Mouse (Mus musculus) midbrain, embryonic 16.5 days (tissue): ENCODE measurements around the gene Fyn. TPM values are rescaled to one million over a fixed set of nuclear protein-coding genes. Genes with fewer than 3 reads are reported as not detected.

Source experiments
- ATAC-seq: fragments of 200-750 bp; cut with Nextera tagmentation; 2 replicates; pipeline ENCODE4 v1.8.0; 2017; ENCODE audit warnings: moderate TSS enrichment
- H3K27ac ChIP-seq: fragments of 300-500 bp; sonication (generic); 2 replicates; pipeline ENCODE4 v1.5.1; 2014; ENCODE audit warnings: mild to moderate bottlenecking, low read length, mixed read lengths
- H3K27me3 ChIP-seq: fragments of 300-500 bp; sonication (generic); 2 replicates; pipeline ENCODE4 v1.6.1; 2014; ENCODE audit warnings: low read depth, low read length, mixed read lengths; ENCODE audit not compliant: control insufficient read depth, insufficient read depth
- H3K36me3 ChIP-seq: fragments of 300-500 bp; sonication (generic); 2 replicates; pipeline ENCODE4 v1.6.1; 2014; ENCODE audit warnings: mild to moderate bottlenecking, low read length, moderate library complexity, mixed read lengths; ENCODE audit not compliant: control insufficient read depth, insufficient read depth
- H3K4me1 ChIP-seq: fragments of 300-500 bp; sonication (generic); 2 replicates; pipeline ENCODE4 v1.6.1; 2014; ENCODE audit warnings: mild to moderate bottlenecking, low read length, mixed read lengths; ENCODE audit not compliant: control insufficient read depth, insufficient read depth
- H3K4me2 ChIP-seq: fragments of 300-500 bp; sonication (generic); 2 replicates; pipeline ENCODE4 v1.6.1; 2014; ENCODE audit warnings: mild to moderate bottlenecking, low read length, mixed read lengths
- H3K4me3 ChIP-seq: fragments of 300-500 bp; sonication (generic); 2 replicates; pipeline ENCODE4 v1.5.1; 2014; ENCODE audit warnings: low read depth, mild to moderate bottlenecking, low read length, moderate library complexity, mixed read lengths
- H3K9ac ChIP-seq: fragments of 300-500 bp; sonication (generic); 2 replicates; pipeline ENCODE4 v1.6.1; 2014; ENCODE audit warnings: low read depth, low read length, mixed read lengths
- H3K9me3 ChIP-seq: fragments of 300-500 bp; sonication (generic); replicated peaks from 2 replicates; pipeline ENCODE4 v1.6.1; 2014; ENCODE audit warnings: mild to moderate bottlenecking, low read length, mixed read lengths; ENCODE audit not compliant: control insufficient read depth, poor library complexity, severe bottlenecking
- WGBS: fragments of 180-500 bp; shearing (Covaris S2); extraction: QIAGEN DNeasy Blood & Tissue Kit; methylation state at CpG from one replicate; pipeline ENCODE4 v1.1.7; 2014; 5-methylcytosine and 5-hydroxymethylcytosine counted together
- polyA plus RNA-seq: library from polyadenylated mRNA; unstranded; fragments of >200 nt; fragmentation: Nextera tagmentation; extraction: Ambion mirVana; gene quantifications from 2 replicates; pipeline ENCODE4 v1.2.1, GENCODE M21; 2015

Gene Fyn
- polyA plus RNA-seq, 1 experiment from 2014 or later: 71.2 TPM

- H3K27ac ChIP-seq: 0 out of 2 replicates have a peak overlapping the region, but pooled peaks have one; percentile 17
- no peaks in the 10 kb centered on the region for H3K27me3 ChIP-seq
- 25% methylated on average over 9 of the region's 9 CpGs for WGBS
- H3K4me2 ChIP-seq: peak overlapping the region; percentile 9; the same call in 1 of the 2 replicates
- peaks cover 54% of the 10 kb centered on the region for H3K4me1 ChIP-seq
- H3K36me3 ChIP-seq: no peaks in the 10 kb centered on the region
- peak overlapping the region; percentile 44; the same call in 1 of the 2 replicates for H3K9ac ChIP-seq
- H3K9me3 ChIP-seq: no peaks in the 10 kb centered on the region
- ATAC-seq: 0 out of 2 replicates have a peak, but pooled peaks have one; percentile 30
- no peak overlapping the region for H3K4me3 ChIP-seq
These were observed 136.4 kb downstream of the Fyn start for GRCm38 (mm10) chr10:39505007-39505406.

GRCm38 (mm10) chr10:39505621-39506020 is 137.0 kb downstream of the Fyn start:
- H3K36me3 ChIP-seq: no peaks in the 10 kb centered on the region
- ATAC-seq: no peak
- no peak overlapping the region for H3K4me3 ChIP-seq
- no peaks in the 10 kb centered on the region for H3K27me3 ChIP-seq
- peak overlapping the region; percentile 44; the same call in 1 of the 2 replicates for H3K9ac ChIP-seq
- no peak overlapping the region for H3K27ac ChIP-seq
- no peaks in the 10 kb centered on the region for H3K9me3 ChIP-seq
- H3K4me2 ChIP-seq: no peak overlapping the region
- H3K4me1 ChIP-seq: peaks cover 58% of the 10 kb centered on the region
- WGBS: 60% methylated on average over 7 of the region's 7 CpGs

GRCm38 (mm10) chr10:39506353-39506752 is 137.7 kb downstream of the Fyn start:
- H3K27ac ChIP-seq: peak overlapping the region; percentile 39; the same call in 1 of the 2 replicates

GRCm38 (mm10) chr10:39506831-39507230 is 138.2 kb downstream of the Fyn start:
- Histone ChIP-seq H3K27me3 (no peaks in the 10 kb centered on the region), H3K4me3 (no peak overlapping the region), H3K27ac (peak overlapping the region; percentile 39; the same call in 1 of the 2 replicates), H3K4me2 (no peak overlapping the region), H3K9me3 (no peaks in the 10 kb centered on the region), H3K36me3 (no peaks in the 10 kb centered on the region), H3K4me1 (peaks cover 55% of the 10 kb centered on the region), H3K9ac (no peak overlapping the region)
- WGBS: 83% methylated on average over 7 of the region's 7 CpGs
- no peak for ATAC-seq

More at GRCm38 (mm10) chr10:39506353-39506752, 137.7 kb downstream of the Fyn start:
- no peak for ATAC-seq
- Histone ChIP-seq H3K27me3 (no peaks in the 10 kb centered on the region), H3K9me3 (no peaks in the 10 kb centered on the region), H3K9ac (no peak overlapping the region), H3K4me1 (peaks cover 59% of the 10 kb centered on the region), H3K36me3 (no peaks in the 10 kb centered on the region), H3K4me3 (no peak overlapping the region), H3K4me2 (no peak overlapping the region)
- 52% methylated on average over 12 of the region's 12 CpGs for WGBS

- 84% methylated on average over 5 of the region's 5 CpGs for WGBS
- Histone ChIP-seq H3K9ac (no peak overlapping the region), H3K4me1 (peaks cover 44% of the 10 kb centered on the region), H3K27me3 (no peaks in the 10 kb centered on the region), H3K36me3 (0 out of 2 replicates have a peak, but pooled peaks cover 2% of the 10 kb centered on the region), H3K4me3 (no peak overlapping the region), H3K4me2 (no peak overlapping the region), H3K9me3 (no peaks in the 10 kb centered on the region), H3K27ac (no peak overlapping the region)
- no peak for ATAC-seq
These were observed 140.1 kb downstream of the Fyn start for GRCm38 (mm10) chr10:39508801-39509200.

- 86% methylated on average over 8 of the region's 8 CpGs for WGBS
- peaks cover 37% of the 10 kb centered on the region for H3K4me1 ChIP-seq
- no peak for ATAC-seq
These were observed 141.3 kb downstream of the Fyn start for GRCm38 (mm10) chr10:39509937-39510336.

GRCm38 (mm10) chr10:39512631-39513314 is 144.1 kb downstream of the Fyn start:
- ATAC-seq: no peak
- H3K9me3 ChIP-seq: no peaks in the 10 kb centered on the region
- H3K4me2 ChIP-seq: no peak overlapping the region
- H3K4me1 ChIP-seq: peaks cover 20% of the 10 kb centered on the region
- H3K36me3 ChIP-seq: peaks cover 10% of the 10 kb centered on the region
- H3K27ac ChIP-seq: no peak overlapping the region
- no peak overlapping the region for H3K4me3 ChIP-seq
- H3K27me3 ChIP-seq: no peaks in the 10 kb centered on the region
- H3K9ac ChIP-seq: no peak overlapping the region
- 80% methylated on average over 14 of the region's 14 CpGs for WGBS

More at GRCm38 (mm10) chr10:39509937-39510336, 141.3 kb downstream of the Fyn start:
- Histone ChIP-seq H3K36me3 (0 out of 2 replicates have a peak, but pooled peaks cover 2% of the 10 kb centered on the region), H3K9ac (no peak overlapping the region), H3K4me3 (no peak overlapping the region), H3K27me3 (no peaks in the 10 kb centered on the region), H3K4me2 (no peak overlapping the region), H3K27ac (no peak overlapping the region), H3K9me3 (no peaks in the 10 kb centered on the region)

- ATAC-seq: no peak
- Histone ChIP-seq H3K4me2 (no peak overlapping the region), H3K27me3 (no peaks in the 10 kb centered on the region), H3K36me3 (peaks cover 10% of the 10 kb centered on the region), H3K4me1 (peaks cover 26% of the 10 kb centered on the region), H3K9me3 (no peaks in the 10 kb centered on the region), H3K4me3 (no peak overlapping the region), H3K27ac (no peak overlapping the region), H3K9ac (no peak overlapping the region)
- WGBS: 97% methylated on average over 8 of the region's 8 CpGs
These were observed 146.3 kb downstream of the Fyn start for GRCm38 (mm10) chr10:39514916-39515315.

GRCm38 (mm10) chr10:39516541-39517133 is 148.0 kb downstream of the Fyn start:
- H3K9me3 ChIP-seq: no peaks in the 10 kb centered on the region
- H3K4me3 ChIP-seq: no peak overlapping the region
- peaks cover 10% of the 10 kb centered on the region for H3K36me3 ChIP-seq
- H3K27me3 ChIP-seq: no peaks in the 10 kb centered on the region
- no peak overlapping the region for H3K27ac ChIP-seq
- 85% methylated on average over 6 of the region's 6 CpGs for WGBS
- ATAC-seq: no peak
- no peak overlapping the region for H3K9ac ChIP-seq
- H3K4me2 ChIP-seq: no peak overlapping the region
- peaks cover 25% of the 10 kb centered on the region for H3K4me1 ChIP-seq
